Comparison of ENCODE assay signal across 12 mouse cellular contexts in the genomic region with DNA sequence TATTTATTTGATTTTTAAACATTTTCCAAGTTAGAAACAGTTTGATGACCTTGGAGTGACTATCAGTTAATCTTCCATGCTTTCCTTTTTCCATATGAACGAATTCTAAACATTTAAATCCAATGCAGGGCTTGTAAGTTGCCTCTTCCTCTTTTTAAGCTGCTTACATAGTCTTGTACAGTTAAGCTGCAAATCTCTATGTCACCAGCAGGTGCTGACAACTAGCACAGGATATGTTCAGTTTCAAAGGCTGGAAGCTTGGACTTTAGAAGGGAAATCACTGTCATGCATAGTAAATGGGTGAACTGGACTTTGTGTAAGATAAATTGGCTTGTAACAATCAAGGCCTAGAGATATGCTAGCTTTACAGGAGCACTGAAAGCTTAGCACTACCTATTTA. TPM values are rescaled to one million over a fixed set of nuclear protein-coding genes. Genes with fewer than 3 reads are reported as not detected.
A peak's percentile ranks its signal among the peaks of the same experiment; 100 is the strongest.
DNase-seq lines count a peak whose midpoint lies in the region; ATAC-seq lines count a peak whose summit lies in the region.
"Had no signal": no experiment of that assay in that cellular context is flagged by ENCODE, and none has a peak within 500 bp of the region (broad histone marks: within the 10 kb centered on the region; RNA-seq: fewer than 3 reads in every experiment).

No protein-coding gene starts in this region.

- WGBS in forebrain, embryonic 14.5 days = 43% methylated on average over 1 of the region's 1 CpGs
- 43% methylated on average over 1 of the region's 1 CpGs for WGBS in forebrain, embryonic 13.5 days

- intact Hi-C loops in left cerebral cortex, postnatal 4 days (cut with DNase I) = no loop called here
- intact Hi-C loops in left cerebral cortex, postnatal 36 days (cut with DNase I) = no loop called here

- H3K4me1 ChIP-seq in forebrain, embryonic 14.5 days (ENCODE audit: control insufficient read depth, insufficient read depth, low read length) = no peaks in the 10 kb centered on the region
- H3K4me1 ChIP-seq in forebrain, embryonic 13.5 days = no peaks in the 10 kb centered on the region
- H3K4me1 ChIP-seq: limb, embryonic 12.5 days had no signal

- no peak overlapping the region for H3K27ac ChIP-seq in forebrain, embryonic 14.5 days (ENCODE audit: low read depth, low read length)
- no peak overlapping the region for H3K27ac ChIP-seq in forebrain, embryonic 13.5 days
- H3K27ac ChIP-seq: limb, embryonic 12.5 days; macrophage had no signal

- H3K4me2 ChIP-seq in forebrain, embryonic 14.5 days (ENCODE audit: low read length) = no peak overlapping the region
- no peak overlapping the region for H3K4me2 ChIP-seq in forebrain, embryonic 13.5 days
- H3K4me2 ChIP-seq: limb, embryonic 12.5 days had no signal

- no peaks in the 10 kb centered on the region for H3K9me3 ChIP-seq in forebrain, embryonic 14.5 days (replicated peaks; ENCODE audit: control insufficient read depth, low read length)
- no peaks in the 10 kb centered on the region for H3K9me3 ChIP-seq in forebrain, embryonic 13.5 days (replicated peaks)
- H3K9me3 ChIP-seq: limb, embryonic 12.5 days had no signal

- no peak overlapping the region for H3K9ac ChIP-seq in forebrain, embryonic 14.5 days (ENCODE audit: low read length)
- no peak overlapping the region for H3K9ac ChIP-seq in forebrain, embryonic 13.5 days
- H3K9ac ChIP-seq: limb, embryonic 12.5 days had no signal

- no peaks in the 10 kb centered on the region for H3K27me3 ChIP-seq in forebrain, embryonic 14.5 days (replicated peaks; ENCODE audit: control insufficient read depth, insufficient read depth, low read length)
- H3K27me3 ChIP-seq in forebrain, embryonic 13.5 days = no peaks in the 10 kb centered on the region
- H3K27me3 ChIP-seq: limb, embryonic 12.5 days had no signal

- H3K36me3 ChIP-seq in forebrain, embryonic 14.5 days (ENCODE audit: control insufficient read depth, insufficient read depth, low read length) = no peaks in the 10 kb centered on the region
- H3K36me3 ChIP-seq in forebrain, embryonic 13.5 days (ENCODE audit: poor library complexity, severe bottlenecking) = no peaks in the 10 kb centered on the region
- H3K36me3 ChIP-seq: limb, embryonic 12.5 days had no signal

- no peak overlapping the region for H3K4me3 ChIP-seq in forebrain, embryonic 14.5 days (ENCODE audit: low read depth, low read length)
- H3K4me3 ChIP-seq in forebrain, embryonic 13.5 days = no peak overlapping the region
- H3K4me3 ChIP-seq: limb, embryonic 12.5 days had no signal

- no peak for ATAC-seq in forebrain, embryonic 14.5 days
- no peak for ATAC-seq in forebrain, embryonic 13.5 days
- ATAC-seq: CD4-positive, CD25-positive, alpha-beta regulatory T cell, adult 4 months had no signal

- peak; percentile 44 for DNase-seq in forebrain, embryonic 14.5 days (ENCODE audit: low spot score)
- DNase-seq in left cerebral cortex, postnatal 4 days = peak; percentile 2
- no peak for DNase-seq in left cerebral cortex, adult 9 months (ENCODE audit: low spot score in 2 of 2)
- peak; percentile 16 for DNase-seq in ZHBTc4 (ENCODE audit: low read depth, low spot score)
- DNase-seq in mesoderm, embryonic 11.5 days (ENCODE audit: low read depth, low spot score) = peak; percentile 12
- DNase-seq in left cerebral cortex, postnatal 36 days (ENCODE audit: low spot score in 2 of 2) = no peak
- DNase-seq in left cerebral cortex, adult 11 months (ENCODE audit: low spot score) = no peak
- DNase-seq: adrenal gland, adult 2 months had no signal

RNA-seq across cellular contexts. Expression of a gene that starts 29.6 kb away (rescaled TPM):
- polyA plus RNA-seq in forebrain, embryonic 14.5 days (2014; fragmentation: Nextera tagmentation; extraction: Ambion mirVana) = 9.6 and 14.4 TPM in 2 replicates
- 12.3 and 13.6 TPM in 2 replicates for polyA plus RNA-seq in forebrain, embryonic 13.5 days (2015; fragmentation: Nextera tagmentation; extraction: Ambion mirVana)
- 10 to 100 TPM; 49.6 to 50.9 TPM for total RNA-seq in left cerebral cortex, postnatal 4 days (2021)
- total RNA-seq in left cerebral cortex, postnatal 36 days (2021) = 10 to 100 TPM; 21.7 to 25.1 TPM
- polyA plus RNA-seq: CD4-positive, CD25-positive, alpha-beta regulatory T cell, adult 4 months had no signal

Comparison
In these comparisons a context has a peak if more than half of its experiments do, and no peak if none do; other contexts are left out.
1. DNase-seq: peak in forebrain, embryonic 14.5 days (single experiment), left cerebral cortex, postnatal 4 days (single experiment), ZHBTc4 (single experiment) and mesoderm, embryonic 11.5 days (single experiment); none in left cerebral cortex, adult 9 months (0 of 2), left cerebral cortex, postnatal 36 days (0 of 2) and left cerebral cortex, adult 11 months (single experiment).